ENCODE assay signal across 12 mouse cellular contexts in the genomic region with DNA sequence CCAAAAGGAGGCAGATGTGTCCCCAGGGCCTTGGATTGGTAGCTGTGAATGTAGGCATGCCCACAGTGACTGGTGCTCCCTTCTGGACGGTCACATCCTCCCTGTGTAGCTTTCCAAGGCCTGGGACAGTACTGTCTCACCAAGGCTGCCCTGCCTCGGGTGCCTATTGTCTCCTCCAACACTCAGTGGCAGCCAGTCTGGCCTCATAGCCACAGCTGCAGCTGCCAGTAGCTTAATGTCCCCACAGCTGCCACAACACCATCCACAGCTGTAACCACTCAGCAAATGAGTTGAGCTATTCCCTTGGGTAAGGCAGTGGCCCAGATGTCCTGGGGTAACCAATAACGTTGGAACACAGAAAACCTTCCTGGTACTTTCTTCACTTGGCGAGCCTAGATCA.
DNase-seq lines count a peak whose midpoint lies in the region; ATAC-seq and TF ChIP-seq lines count a peak whose summit lies in the region.
"Had no signal": no experiment of that assay in that cellular context is flagged by ENCODE, and none has a peak within 500 bp of the region (broad histone marks: within the 10 kb centered on the region; RNA-seq: fewer than 3 reads in every experiment).

No protein-coding gene starts in this region.

- no peaks in the 10 kb centered on the region for H3K27me3 ChIP-seq in lung, postnatal 0 days (replicated peaks; ENCODE audit: insufficient read depth, low read length)
- no peaks in the 10 kb centered on the region for H3K27me3 ChIP-seq in hindbrain, embryonic 15.5 days
- H3K27me3 ChIP-seq in neural tube, embryonic 14.5 days (ENCODE audit: control insufficient read depth, insufficient read depth, low read length) = no peaks in the 10 kb centered on the region

- no peaks in the 10 kb centered on the region for H3K9me3 ChIP-seq in lung, postnatal 0 days (ENCODE audit: low read length)
- H3K9me3 ChIP-seq in hindbrain, embryonic 15.5 days = no peaks in the 10 kb centered on the region
- H3K9me3 ChIP-seq in neural tube, embryonic 14.5 days (ENCODE audit: control insufficient read depth, low read length) = no peaks in the 10 kb centered on the region

- no peak overlapping the region for H3K27ac ChIP-seq in lung, postnatal 0 days (ENCODE audit: low read length)
- no peak overlapping the region for H3K27ac ChIP-seq in hindbrain, embryonic 15.5 days (replicated peaks)
- H3K27ac ChIP-seq in neural tube, embryonic 14.5 days (ENCODE audit: low read depth, low read length) = peak overlapping the region; percentile 35; the same call in 1 of the 2 replicates

- TF ChIP-seq EP300 in lung, postnatal 0 days (IDR thresholded peaks at IDR 0.05) = no peak

- ATAC-seq in lung, postnatal 0 days = peak; percentile 80
- peak; percentile 54; the same call in 1 of the 2 replicates for ATAC-seq in hindbrain, embryonic 15.5 days (ENCODE audit: low FRiP score, low read depth)
- ATAC-seq in neural tube, embryonic 14.5 days (ENCODE audit: low read depth) = peak; percentile 87
- no peak for ATAC-seq in megakaryocyte progenitor cell, adult 5-6 weeks (replicated peaks; ENCODE audit: poor library complexity)
- ATAC-seq: forebrain, postnatal 0 days had no signal

- H3K4me2 ChIP-seq in lung, postnatal 0 days (replicated peaks; ENCODE audit: low read depth, low read length) = no peak overlapping the region
- H3K4me2 ChIP-seq in hindbrain, embryonic 15.5 days = no peak overlapping the region
- H3K4me2 ChIP-seq in neural tube, embryonic 14.5 days (ENCODE audit: low read depth, low read length) = no peak overlapping the region

- no peaks in the 10 kb centered on the region for H3K4me1 ChIP-seq in lung, postnatal 0 days (ENCODE audit: insufficient read depth, low read depth, low read length)
- H3K4me1 ChIP-seq in hindbrain, embryonic 15.5 days (replicated peaks) = no peaks in the 10 kb centered on the region
- H3K4me1 ChIP-seq in neural tube, embryonic 14.5 days (ENCODE audit: control insufficient read depth, insufficient read depth, low read length) = no peaks in the 10 kb centered on the region

- H3K9ac ChIP-seq in lung, postnatal 0 days (replicated peaks; ENCODE audit: low read depth) = no peak overlapping the region
- H3K9ac ChIP-seq in hindbrain, embryonic 15.5 days = no peak overlapping the region
- H3K9ac ChIP-seq in neural tube, embryonic 14.5 days (replicated peaks; ENCODE audit: low read depth, low read length) = no peak overlapping the region
- H3K9ac ChIP-seq: forebrain, postnatal 0 days had no signal

- DNase-seq in lung, postnatal 0 days (ENCODE audit: low spot score) = peak; percentile 34
- no peak for DNase-seq in lung, adult 18-20 months
- peak; percentile 6 to 32 for DNase-seq in heart, adult 9 months (ENCODE audit: low spot score in 2 of 2)
- DNase-seq in c-Kit-positive CD71-positive TER-119-positive erythroid progenitor cells, embryonic 14.5 days (ENCODE audit: low spot score) = no peak
- DNase-seq in testis, postnatal 14 days (ENCODE audit: low spot score) = no peak
- DNase-seq: cerebellum, postnatal 25 days; forebrain, postnatal 0 days; kidney, adult 9 months; left cerebral cortex, postnatal 4 days had no signal

- H3K4me3 ChIP-seq in lung, postnatal 0 days (ENCODE audit: low read depth, low read length) = no peak overlapping the region
- no peak overlapping the region for H3K4me3 ChIP-seq in hindbrain, embryonic 15.5 days
- no peak overlapping the region for H3K4me3 ChIP-seq in neural tube, embryonic 14.5 days (ENCODE audit: low read depth, low read length)

- 38% methylated on average over 4 of the region's 4 CpGs for WGBS in lung, postnatal 0 days
- 39% methylated on average over 4 of the region's 4 CpGs for WGBS in hindbrain, embryonic 15.5 days
- WGBS in neural tube, embryonic 14.5 days = 37% methylated on average over 4 of the region's 4 CpGs

- TF ChIP-seq CTCF in lung, postnatal 0 days (IDR thresholded peaks at IDR 0.05) = no peak

- no peaks in the 10 kb centered on the region for H3K36me3 ChIP-seq in lung, postnatal 0 days (ENCODE audit: insufficient read depth, low read length)
- H3K36me3 ChIP-seq in hindbrain, embryonic 15.5 days = no peaks in the 10 kb centered on the region
- no peaks in the 10 kb centered on the region for H3K36me3 ChIP-seq in neural tube, embryonic 14.5 days (ENCODE audit: control insufficient read depth, insufficient read depth, low read length)

Comparison
In these comparisons a context has a peak if more than half of its experiments do, and no peak if none do; other contexts are left out.
1. DNase-seq: peak in lung, postnatal 0 days (single experiment) and heart, adult 9 months (2 of 2); none in lung, adult 18-20 months (0 of 2), c-Kit-positive CD71-positive TER-119-positive erythroid progenitor cells, embryonic 14.5 days (single experiment) and testis, postnatal 14 days (single experiment).